Mouse (Mus musculus): ENCODE data around the gene Reep1.

GRCm38 (mm10) chr6:71708528-71708927, 1.2 kb downstream of the Reep1 start:
- no peak for TF ChIP-seq POLR2A (IDR thresholded peaks at IDR 0.05; ENCODE audit: insufficient read depth, low read length)
- no peak for TF ChIP-seq CTCF (IDR thresholded peaks at IDR 0.05; ENCODE audit: low read depth, low read length)
- no peak for TF ChIP-seq EP300 (IDR thresholded peaks at IDR 0.05; ENCODE audit: insufficient read depth, low read depth, low read length)

Data from ES-Bruce4 (cell line).